Mouse (Mus musculus) bone marrow macrophage, adult 2 months (primary cell): Measurements from ENCODE around the gene Cadm1. TPM values are rescaled to one million over a fixed set of nuclear protein-coding genes. Genes with fewer than 3 reads are reported as not detected.

Source experiments
- H3K27ac ChIP-seq: 2 replicates; pipeline ENCODE4 v1.5.1; 2012; ENCODE audit warnings: low read depth, low read length; ENCODE audit not compliant: insufficient read depth
- H3K4me1 ChIP-seq: 2 replicates; pipeline ENCODE4 v1.6.1; 2012; ENCODE audit warnings: low read length; ENCODE audit not compliant: control insufficient read depth, insufficient read depth
- H3K4me3 ChIP-seq: 2 replicates; pipeline ENCODE4 v1.5.1; 2012; ENCODE audit warnings: mild to moderate bottlenecking, low read length, moderate library complexity; ENCODE audit not compliant: insufficient read depth
- CTCF ChIP-seq: IDR thresholded peaks from 2 replicates; pipeline ENCODE4 v1.5.1; 2012; ENCODE audit warnings: low read depth, mild to moderate bottlenecking, low read length, moderate library complexity
- POLR2A ChIP-seq: IDR thresholded peaks from 2 replicates; pipeline ENCODE4 v1.6.1; 2012; ENCODE audit warnings: mild to moderate bottlenecking, low read depth, low read length, borderline replicate concordance
- polyA plus RNA-seq: library from polyadenylated mRNA; stranded (reverse); fragments of >200 nt; gene quantifications from 2 replicates; pipeline ENCODE4 v1.2.4, GENCODE M21; 2012; ENCODE audit not compliant: missing spikeins, insufficient read depth, insufficient read length

Gene Cadm1
- polyA plus RNA-seq, 1 experiment = 146 TPM

- Histone ChIP-seq H3K4me1 (no peaks in the 10 kb centered on the region), H3K4me3 (no peak overlapping the region), H3K27ac (no peak overlapping the region)
- TF ChIP-seq CTCF (no peak), POLR2A (no peak)
These were observed 268.5 kb downstream of the Cadm1 start for GRCm38 (mm10) chr9:47798478-47798877.

DNA sequence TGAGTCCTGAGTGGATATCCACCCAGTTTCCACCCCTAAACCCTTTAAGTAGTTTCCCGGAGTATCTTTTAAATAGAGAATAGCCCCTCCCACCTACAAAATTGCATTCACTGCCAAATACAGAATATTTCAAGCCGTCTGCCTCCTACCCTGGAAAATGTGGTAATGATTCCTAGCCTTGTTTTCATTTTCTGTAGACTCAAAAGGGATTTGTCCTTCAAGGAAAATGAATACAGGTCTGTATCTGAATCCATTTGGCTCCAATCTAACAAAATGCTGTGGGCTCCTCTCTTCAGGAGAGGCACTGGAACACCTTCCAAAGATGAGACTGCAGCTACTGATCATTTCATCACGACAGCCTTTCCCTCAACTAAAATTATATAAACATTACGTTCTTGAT is 271.3 kb downstream of the Cadm1 start:
- TF ChIP-seq CTCF = no peak
- Histone ChIP-seq H3K4me1 (no peaks in the 10 kb centered on the region), H3K4me3 (no peak overlapping the region), H3K27ac (no peak overlapping the region)

DNA sequence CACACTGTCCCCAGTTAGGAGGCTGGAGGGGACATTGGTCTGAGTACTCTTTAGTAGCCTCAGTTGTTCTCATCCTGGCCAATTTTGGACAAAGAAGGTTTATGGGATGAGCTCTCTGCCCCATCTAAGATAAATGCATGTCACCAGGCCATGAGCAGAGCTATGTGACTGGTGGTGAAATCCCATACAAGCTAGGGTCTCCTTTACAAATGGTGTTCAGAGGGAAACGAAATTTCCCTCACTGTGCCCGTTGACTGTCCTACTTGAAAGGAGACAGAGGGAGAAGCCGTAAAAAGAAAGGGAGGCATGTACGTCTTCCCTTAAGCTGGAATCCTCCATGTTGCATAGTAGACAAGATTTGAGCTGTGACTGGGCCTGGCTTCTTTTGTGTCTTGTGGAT is 272.6 kb downstream of the Cadm1 start:
- Histone ChIP-seq H3K4me3 (no peak overlapping the region), H3K4me1 (no peaks in the 10 kb centered on the region), H3K27ac (no peak overlapping the region)
- no peak for TF ChIP-seq CTCF
- no peak for TF ChIP-seq POLR2A

- no peak overlapping the region for H3K4me3 ChIP-seq
- no peak overlapping the region for H3K27ac ChIP-seq
- TF ChIP-seq POLR2A (no peak), CTCF (no peak)
- no peaks in the 10 kb centered on the region for H3K4me1 ChIP-seq
These were observed 273.6 kb downstream of the Cadm1 start for GRCm38 (mm10) chr9:47803531-47804105.

DNA sequence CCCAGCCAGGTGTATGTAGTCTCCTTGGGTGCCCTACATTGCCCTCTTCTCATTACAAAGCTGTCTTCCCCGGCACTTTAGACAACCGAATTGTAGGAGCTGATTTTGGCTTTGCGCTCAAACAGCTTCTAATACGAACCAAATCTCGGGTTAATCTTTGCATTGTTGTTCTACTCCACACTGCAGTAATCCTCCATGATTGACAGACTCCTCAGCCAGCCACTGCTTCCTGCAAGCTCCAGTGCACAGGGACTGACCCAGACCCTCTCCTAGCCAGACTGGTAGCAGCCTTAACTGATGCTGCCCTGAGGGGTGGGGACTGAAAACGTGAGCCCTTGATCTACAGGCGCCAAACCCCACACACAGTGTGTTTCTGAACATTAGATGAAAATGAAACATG is 275.7 kb downstream of the Cadm1 start:
- Histone ChIP-seq H3K4me3 (no peak overlapping the region), H3K4me1 (no peaks in the 10 kb centered on the region), H3K27ac (no peak overlapping the region)
- TF ChIP-seq CTCF (no peak), POLR2A (no peak)

- H3K4me3 ChIP-seq = no peak overlapping the region
- TF ChIP-seq CTCF (no peak), POLR2A (no peak)
These were observed 295.7 kb downstream of the Cadm1 start for GRCm38 (mm10) chr9:47825668-47826067.

DNA sequence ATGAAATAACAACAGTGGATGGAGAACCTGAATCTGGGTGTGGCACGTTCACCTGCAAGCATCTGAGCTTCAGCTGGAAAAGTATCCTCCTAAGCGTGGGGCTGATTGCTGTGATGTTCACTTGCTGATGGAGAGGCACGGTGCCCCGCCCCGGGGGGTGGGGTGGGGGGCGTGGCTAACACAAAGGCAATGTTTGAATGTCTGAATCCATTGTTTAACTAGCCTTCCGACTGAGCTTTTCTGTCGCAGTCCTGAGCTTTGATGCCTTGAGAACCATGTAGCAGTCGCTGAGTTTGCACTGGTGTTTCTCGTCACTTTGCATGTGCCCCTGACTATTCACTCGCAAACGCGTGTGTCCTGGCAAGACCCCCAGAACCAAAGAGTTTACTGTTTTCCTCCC is 298.8 kb downstream of the Cadm1 start:
- no peak overlapping the region for H3K4me3 ChIP-seq
- H3K4me1 ChIP-seq = no peaks in the 10 kb centered on the region
- H3K27ac ChIP-seq = no peak overlapping the region
- TF ChIP-seq CTCF = no peak
- no peak for TF ChIP-seq POLR2A

More at GRCm38 (mm10) chr9:47825668-47826067, 295.7 kb downstream of the Cadm1 start:
- Histone ChIP-seq H3K4me1 (no peaks in the 10 kb centered on the region), H3K27ac (no peak overlapping the region)

DNA sequence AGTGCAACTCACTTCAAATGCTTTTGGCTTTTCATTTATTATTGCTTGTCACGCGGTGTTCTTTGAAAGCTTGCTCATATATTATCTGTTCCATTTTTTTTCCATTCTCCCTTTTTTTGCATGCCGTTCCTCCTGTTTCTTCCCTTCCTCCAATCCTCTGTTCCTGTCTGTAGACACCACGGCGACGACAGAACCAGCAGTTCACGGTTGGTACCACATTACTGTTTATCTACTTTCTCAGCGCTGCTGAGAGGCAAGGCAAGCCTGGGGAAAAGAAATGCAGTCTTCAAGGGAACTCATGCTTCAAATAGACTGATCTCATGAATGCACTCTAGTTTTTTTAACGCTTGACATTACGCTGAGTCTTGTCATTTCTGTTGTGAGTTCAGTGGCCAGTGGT is 299.2 kb downstream of the Cadm1 start:
- Histone ChIP-seq H3K27ac (no peak overlapping the region), H3K4me3 (no peak overlapping the region), H3K4me1 (no peaks in the 10 kb centered on the region)
- TF ChIP-seq POLR2A (no peak), CTCF (no peak)

GRCm38 (mm10) chr9:47829846-47830245 is 299.9 kb downstream of the Cadm1 start:
- Histone ChIP-seq H3K4me1 (no peaks in the 10 kb centered on the region), H3K4me3 (no peak overlapping the region), H3K27ac (no peak overlapping the region)
- TF ChIP-seq POLR2A (no peak), CTCF (no peak)

DNA sequence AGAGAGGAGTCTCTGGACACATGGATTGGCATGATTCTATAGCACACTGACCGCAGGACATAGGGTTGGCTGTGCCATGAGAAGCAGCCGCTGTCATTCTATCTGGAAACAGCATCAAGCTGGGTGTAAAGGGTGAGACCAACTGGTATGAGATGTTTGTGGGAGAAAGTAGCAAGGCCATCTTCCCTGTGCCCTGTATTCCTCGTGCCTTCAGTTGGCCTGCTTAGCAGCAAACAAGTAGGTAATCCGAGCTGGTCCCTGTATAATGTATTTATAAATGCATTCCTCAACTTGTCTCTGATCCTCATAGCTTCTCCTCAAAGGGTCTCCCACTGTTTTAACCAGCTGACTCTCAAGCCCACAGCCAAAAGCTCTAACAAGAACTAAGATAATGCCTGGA is 301.4 kb downstream of the Cadm1 start:
- TF ChIP-seq CTCF = no peak
- TF ChIP-seq POLR2A = no peak
- Histone ChIP-seq H3K4me3 (no peak overlapping the region), H3K27ac (no peak overlapping the region)

GRCm38 (mm10) chr9:47838170-47838569 is 308.2 kb downstream of the Cadm1 start:
- TF ChIP-seq CTCF = no peak
- TF ChIP-seq POLR2A = no peak
- H3K4me1 ChIP-seq = no peaks in the 10 kb centered on the region
- H3K4me3 ChIP-seq = no peak overlapping the region
- no peak overlapping the region for H3K27ac ChIP-seq

More for the DNA sequence above, 301.4 kb downstream of the Cadm1 start:
- no peaks in the 10 kb centered on the region for H3K4me1 ChIP-seq
